Mouse (Mus musculus): ENCODE measurements around the gene Gzmm. TPM values are rescaled to one million over a fixed set of nuclear protein-coding genes. Genes with fewer than 3 reads are reported as not detected.

Gene Gzmm
- total RNA-seq (2021): 1 to 10 TPM; 1.2 to 1.5 TPM

DNA sequence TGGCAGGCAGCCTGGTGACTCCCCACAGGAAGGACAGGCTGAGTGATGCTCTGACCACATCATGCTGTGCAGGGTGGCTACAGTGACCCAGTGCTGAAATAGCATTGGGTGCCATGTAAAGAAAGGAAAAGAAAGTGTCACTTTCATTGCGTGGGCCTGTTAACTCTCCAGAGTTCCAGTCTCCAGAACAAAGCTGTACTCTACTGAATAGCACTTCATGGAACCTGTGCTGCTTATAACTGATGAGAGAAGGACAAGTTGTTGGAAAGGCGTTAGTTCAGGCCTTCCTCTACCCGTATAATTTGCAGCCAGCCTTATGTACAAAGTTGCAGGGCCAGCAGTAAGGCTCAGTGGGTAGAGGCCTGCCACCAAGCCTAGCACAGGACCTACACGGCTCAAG lies at the start of gene Gzmm:
Gzmm (plus strand) TSS at position 301 of the 400 bp plus-strand sequence.
- intact Hi-C loops (cut with DNase I): no loop called here
- DNase-seq (ENCODE audit: extremely low spot score in 1 of 2, low spot score in 2 of 2): no peak

DNA sequence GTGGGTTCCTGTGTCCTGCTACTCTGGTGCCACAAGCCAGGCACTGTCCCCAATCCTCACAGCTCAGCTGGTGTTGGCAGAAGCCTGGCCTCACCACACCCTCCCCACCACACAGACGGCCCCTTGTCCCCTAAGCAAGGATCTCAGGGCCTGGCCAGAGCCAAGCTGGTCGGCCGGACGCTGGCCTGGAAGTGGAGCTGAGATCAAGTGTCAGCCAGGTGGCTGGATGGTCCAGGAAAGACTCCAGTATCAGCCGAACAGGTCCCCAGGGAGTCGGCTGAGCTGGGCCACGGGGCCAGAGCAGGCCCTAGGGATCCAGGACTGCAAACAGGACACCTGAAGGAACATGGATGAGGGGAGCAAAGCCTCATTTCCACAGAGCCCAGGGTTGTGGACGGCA lies 43.1 kb upstream of the Gzmm start, which contains the start of gene Odf3l2:
Odf3l2 (minus strand) TSS at position 28 of the 400 bp plus-strand sequence.
- intact Hi-C loops (cut with DNase I): no loop called here
- DNase-seq (ENCODE audit: extremely low spot score in 1 of 2, low spot score in 2 of 2): no peak

DNA sequence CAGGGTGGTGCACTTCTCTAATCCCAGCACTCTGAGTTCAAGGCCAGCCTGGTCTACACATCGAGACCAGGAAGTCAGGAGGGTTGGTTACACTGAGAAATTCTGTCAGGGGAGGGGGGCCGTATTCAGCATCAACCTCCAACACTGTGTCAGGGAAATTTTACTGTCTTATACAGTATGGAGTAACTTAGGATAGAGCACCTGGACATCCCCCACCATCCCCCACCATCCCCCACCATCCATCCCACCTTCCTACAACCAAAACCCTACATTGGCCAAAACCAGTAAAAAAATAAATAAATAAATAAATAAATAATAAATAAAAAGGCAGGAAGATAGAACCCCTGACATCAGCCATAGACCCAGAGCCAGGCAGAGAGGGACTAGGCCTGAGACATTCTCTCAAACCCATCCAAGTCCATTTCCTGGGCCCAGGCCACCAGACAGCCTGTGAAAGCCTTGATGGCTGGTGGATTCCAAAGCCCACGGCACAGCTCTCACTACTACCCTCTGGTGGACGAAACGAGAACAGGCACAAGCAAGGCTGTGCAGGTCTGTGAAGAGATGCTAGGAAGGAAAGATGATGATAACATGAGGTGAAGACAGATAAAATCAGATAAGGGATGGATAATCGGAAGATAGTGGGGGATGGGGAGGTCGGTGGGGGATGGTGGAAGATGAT lies 39.6 kb upstream of the Gzmm start:
- intact Hi-C loops (cut with DNase I): loop anchor here (2.0 kb wide), 1 partner anchor 54 kb away; no protein-coding TSS in a partner anchor
- DNase-seq (ENCODE audit: extremely low spot score in 1 of 2, low spot score in 2 of 2): peak; percentile 66 to 78

GRCm38 (mm10) chr10:79652789-79653188 lies 36.0 kb upstream of the Gzmm start:
- intact Hi-C loops (cut with DNase I): no loop called here

GRCm38 (mm10) chr10:79654946-79655395 lies 33.8 kb upstream of the Gzmm start:
- peak in 1 of 2 experiments; percentile 71 for DNase-seq (ENCODE audit: extremely low spot score in 1 of 2, low spot score in 2 of 2)
- intact Hi-C loops (cut with DNase I): no loop called here

More at GRCm38 (mm10) chr10:79652789-79653188, 36.0 kb upstream of the Gzmm start:
- DNase-seq (ENCODE audit: extremely low spot score in 1 of 2, low spot score in 2 of 2): no peak

DNA sequence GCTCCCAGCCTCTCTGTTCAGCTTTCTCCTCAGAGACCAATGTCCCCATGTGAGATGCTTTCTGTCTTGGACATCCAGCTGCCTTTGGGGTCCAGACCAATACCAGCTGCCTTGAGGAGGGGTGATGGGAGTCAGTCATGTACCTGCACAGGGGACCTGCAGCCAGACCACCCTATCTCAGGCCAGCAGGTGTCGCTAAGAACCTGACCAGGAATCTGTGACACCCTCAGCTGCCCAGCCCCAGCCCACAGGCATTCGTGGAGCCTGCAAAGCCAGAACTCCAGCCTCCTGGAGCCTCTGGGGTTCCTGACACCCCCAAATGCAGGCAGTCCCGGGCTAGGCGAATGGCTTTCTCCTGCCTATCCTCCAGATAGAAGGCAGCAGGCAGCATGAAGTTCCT lies 30.0 kb upstream of the Gzmm start:
- peak in 1 of 2 experiments; percentile 63 for DNase-seq (ENCODE audit: extremely low spot score in 1 of 2, low spot score in 2 of 2)
- intact Hi-C loops (cut with DNase I): no loop called here

DNA sequence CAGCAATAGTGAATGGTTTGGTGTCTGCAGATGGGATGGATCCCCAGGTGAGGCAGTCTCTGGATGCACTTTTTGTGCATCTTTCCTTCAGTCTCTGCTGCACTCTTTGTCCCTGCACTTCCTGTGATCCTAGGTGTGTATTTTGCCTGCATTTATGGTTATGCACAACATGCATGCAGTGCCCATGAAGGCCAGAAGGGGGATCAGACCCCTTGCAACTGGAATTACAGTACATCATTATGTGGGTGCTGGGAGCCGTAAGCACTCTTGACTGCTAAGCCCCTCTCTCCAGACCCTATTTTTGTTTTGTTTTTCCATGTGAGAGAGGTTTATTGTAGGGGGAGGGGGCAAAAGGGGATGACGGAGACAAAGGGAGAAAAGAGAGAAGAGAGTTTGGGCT lies 28.5 kb upstream of the Gzmm start:
- DNase-seq (ENCODE audit: extremely low spot score in 1 of 2, low spot score in 2 of 2): no peak
- intact Hi-C loops (cut with DNase I): no loop called here

DNA sequence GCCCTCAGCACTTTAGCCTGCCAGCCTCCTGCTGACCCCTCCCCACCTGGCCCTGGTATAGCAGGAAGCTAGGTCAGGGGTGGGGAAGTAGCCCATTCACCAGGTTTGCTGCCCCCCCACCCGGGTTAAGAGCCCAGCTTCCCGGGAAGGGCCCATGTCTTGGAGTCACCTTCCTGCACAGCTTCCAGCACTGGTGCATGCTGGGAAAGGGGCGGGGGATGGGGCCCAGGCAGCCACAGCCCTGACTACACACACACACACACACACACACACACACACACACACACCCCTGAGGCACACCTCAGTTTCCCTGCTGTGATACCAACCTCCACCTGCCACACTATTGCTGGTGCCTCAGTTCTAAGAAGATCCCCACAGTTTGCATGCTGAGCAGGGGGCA lies 27.0 kb upstream of the Gzmm start:
- DNase-seq (ENCODE audit: extremely low spot score in 1 of 2, low spot score in 2 of 2): no peak
- intact Hi-C loops (cut with DNase I): no loop called here

GRCm38 (mm10) chr10:79664131-79664665 lies 24.6 kb upstream of the Gzmm start, which contains the start of gene Madcam1:
Madcam1 (plus strand) TSS chr10:79664559.
- intact Hi-C loops (cut with DNase I): no loop called here

DNA sequence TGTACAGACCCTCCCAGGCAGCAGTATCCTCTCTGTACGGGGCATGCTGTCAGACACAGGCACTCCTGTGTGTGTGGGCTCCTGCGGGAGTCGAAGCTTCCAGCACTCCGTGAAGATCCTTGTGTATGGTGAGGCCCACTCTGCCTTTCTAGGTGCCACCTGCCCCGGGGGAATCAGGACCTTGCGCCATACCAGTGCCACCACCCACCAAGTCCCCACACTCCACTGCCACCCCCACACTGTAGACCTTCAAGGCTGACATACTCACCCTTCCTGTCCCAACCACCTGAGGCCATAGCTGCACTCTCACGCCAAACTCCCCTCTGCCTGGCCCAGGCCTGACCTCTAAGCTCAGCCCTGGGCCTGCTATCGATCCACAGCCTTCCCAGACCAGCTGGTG lies 23.8 kb upstream of the Gzmm start:
- intact Hi-C loops (cut with DNase I): no loop called here
- no peak for DNase-seq (ENCODE audit: extremely low spot score in 1 of 2, low spot score in 2 of 2)

More at GRCm38 (mm10) chr10:79664131-79664665, 24.6 kb upstream of the Gzmm start, which contains the start of gene Madcam1:
- DNase-seq (ENCODE audit: extremely low spot score in 1 of 2, low spot score in 2 of 2): peak in 1 of 2 experiments; percentile 81

GRCm38 (mm10) chr10:79666493-79666892 lies 22.3 kb upstream of the Gzmm start:
- peak in 1 of 2 experiments; percentile 36 for DNase-seq (ENCODE audit: extremely low spot score in 1 of 2, low spot score in 2 of 2)
- intact Hi-C loops (cut with DNase I): no loop called here

DNA sequence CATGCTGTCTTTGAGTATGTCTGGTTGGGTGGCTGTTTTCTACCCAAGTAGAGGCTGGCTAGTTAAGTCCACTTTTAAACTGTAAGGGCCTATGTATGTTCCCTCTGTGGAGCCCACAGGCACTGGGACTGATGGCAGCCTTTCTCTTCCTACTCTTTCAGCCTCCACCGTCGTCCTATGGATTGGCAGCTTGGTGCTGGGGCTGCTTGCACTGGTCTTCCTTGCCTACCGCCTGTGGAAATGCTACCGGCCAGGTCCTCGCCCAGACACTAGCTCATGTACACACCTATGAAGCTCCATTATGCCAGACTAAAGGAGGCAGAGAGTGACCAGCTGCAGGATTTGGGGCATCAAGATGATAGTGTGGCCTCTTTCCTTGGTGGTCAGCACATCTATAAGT lies 20.7 kb upstream of the Gzmm start:
- DNase-seq (ENCODE audit: extremely low spot score in 1 of 2, low spot score in 2 of 2): no peak
- intact Hi-C loops (cut with DNase I): loop anchor here (2.0 kb wide), 1 partner anchor 73 kb away; no protein-coding TSS in a partner anchor

DNA sequence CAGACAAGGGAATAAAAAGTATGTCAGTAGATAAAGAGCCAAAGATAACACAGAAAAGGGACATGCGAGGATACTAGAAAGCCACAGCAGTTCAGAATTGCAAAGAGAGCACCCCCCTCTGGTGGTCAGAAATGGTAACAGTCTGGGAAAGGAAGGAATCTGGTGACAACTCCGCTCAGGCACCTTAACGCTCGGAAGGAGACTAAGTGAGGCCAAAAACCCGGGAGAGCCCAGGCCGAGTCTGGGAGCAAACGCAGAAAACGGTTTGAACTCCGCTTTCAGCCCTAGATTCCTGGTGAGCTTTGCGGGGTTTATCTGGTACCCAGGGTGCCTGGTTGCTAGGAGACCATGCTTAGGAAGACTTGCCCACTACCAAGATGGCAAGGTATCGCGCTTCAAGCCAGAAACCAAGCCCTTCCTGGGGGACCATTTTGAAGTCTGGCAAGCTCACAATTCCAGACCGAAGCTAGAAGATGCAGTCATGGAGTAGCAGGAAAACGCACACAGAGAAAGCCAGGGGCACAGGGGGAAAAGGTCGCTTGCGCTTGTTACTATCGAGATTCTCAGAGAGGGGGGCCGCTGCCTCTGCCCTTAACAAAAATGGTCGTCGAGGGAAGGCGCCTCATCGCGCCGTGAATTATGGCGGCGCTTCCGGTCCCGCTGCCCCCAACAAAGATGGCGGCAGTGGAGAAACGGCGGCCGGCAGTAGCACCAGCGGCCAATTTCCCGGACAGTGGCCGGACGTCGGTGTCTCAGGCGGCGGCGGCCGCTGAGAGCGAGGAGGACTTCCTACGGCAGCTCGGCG lies 19.8 kb upstream of the Gzmm start, which contains the start of gene Tpgs1:
Tpgs1 (plus strand) TSS at position 599 of the 805 bp plus-strand sequence.
- peak; percentile 90 to 92 for DNase-seq (ENCODE audit: extremely low spot score in 1 of 2, low spot score in 2 of 2)
- intact Hi-C loops (cut with DNase I): loop anchor here (2.0 kb wide), 1 partner anchor 74 kb away; no protein-coding TSS in a partner anchor

DNA sequence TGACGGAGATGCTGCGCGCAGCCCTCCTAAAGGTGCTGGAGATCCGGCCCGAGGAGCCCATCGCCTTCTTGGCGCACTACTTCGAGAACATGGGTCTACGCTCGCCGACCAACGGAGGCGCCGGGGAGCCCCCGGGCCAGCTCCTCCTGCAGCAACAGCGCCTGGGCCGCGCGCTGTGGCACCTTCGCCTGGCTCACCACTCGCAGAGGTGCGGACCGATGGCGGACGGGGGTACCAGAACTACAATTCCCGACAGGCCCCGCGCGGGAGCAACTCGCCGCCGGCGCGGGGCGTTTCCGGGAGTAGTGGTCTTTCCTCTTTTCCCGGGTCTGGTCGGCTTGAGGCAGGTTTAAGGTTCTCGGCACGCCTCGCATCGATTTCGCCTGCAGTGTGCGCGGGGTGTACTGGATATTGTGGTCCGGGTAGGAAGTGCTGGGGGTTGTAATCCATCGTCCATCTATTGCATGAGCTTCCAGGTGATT lies 19.2 kb upstream of the Gzmm start:
- intact Hi-C loops (cut with DNase I): loop anchor here (2.0 kb wide), 1 partner anchor 75 kb away; no protein-coding TSS in a partner anchor

DNA sequence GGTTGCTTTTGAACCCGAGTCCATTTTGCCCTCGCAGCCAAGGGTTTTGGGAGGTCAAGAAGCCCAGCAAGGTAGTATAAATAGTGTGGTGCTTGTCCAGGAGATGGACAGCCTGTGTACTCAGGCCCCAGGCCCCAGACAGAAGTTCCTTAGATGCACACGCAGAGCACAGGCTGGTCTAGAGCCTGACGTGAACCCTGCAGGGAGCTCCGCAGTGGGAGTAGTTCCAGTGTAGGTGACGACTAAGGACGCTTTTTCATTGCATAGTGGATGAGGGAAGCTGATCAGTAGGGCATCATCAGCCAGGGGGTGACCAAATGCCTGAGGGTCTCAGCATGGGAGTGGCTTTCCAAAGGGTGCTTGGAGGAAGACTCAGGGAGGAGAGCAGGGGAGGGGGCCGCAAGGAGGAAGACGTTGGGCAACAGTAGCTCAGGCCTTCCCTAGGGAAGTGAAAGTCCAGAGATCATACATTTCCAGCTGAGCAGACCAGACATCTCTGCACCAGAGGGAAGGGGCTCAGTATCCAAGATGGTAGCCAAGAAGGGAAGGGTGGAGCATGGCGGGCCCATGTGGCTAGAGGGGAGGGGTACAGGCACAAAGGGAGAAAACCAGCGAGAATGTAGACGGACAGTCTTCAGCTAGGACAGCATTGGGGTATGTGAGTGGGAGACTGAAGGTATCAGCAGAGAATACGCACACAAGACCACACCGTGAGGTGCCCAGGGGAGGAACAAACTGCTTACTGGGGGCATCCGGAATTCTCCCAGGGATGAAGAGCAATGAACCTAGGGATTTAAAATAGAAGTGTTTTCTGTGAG lies 18.5 kb upstream of the Gzmm start:
- DNase-seq (ENCODE audit: extremely low spot score in 1 of 2, low spot score in 2 of 2): peak in 1 of 2 experiments; percentile 37
- intact Hi-C loops (cut with DNase I): no loop called here

More for the DNA sequence above, 19.2 kb upstream of the Gzmm start:
- peak; percentile 78 to 88 for DNase-seq (ENCODE audit: extremely low spot score in 1 of 2, low spot score in 2 of 2)

- DNase-seq (ENCODE audit: extremely low spot score in 1 of 2, low spot score in 2 of 2): no peak
- intact Hi-C loops (cut with DNase I): no loop called here
Measured at GRCm38 (mm10) chr10:79671396-79672087, 17.3 kb upstream of the Gzmm start.

GRCm38 (mm10) chr10:79672088-79672455 lies 16.7 kb upstream of the Gzmm start:
- no peak for DNase-seq (ENCODE audit: extremely low spot score in 1 of 2, low spot score in 2 of 2)
- intact Hi-C loops (cut with DNase I): no loop called here

DNA sequence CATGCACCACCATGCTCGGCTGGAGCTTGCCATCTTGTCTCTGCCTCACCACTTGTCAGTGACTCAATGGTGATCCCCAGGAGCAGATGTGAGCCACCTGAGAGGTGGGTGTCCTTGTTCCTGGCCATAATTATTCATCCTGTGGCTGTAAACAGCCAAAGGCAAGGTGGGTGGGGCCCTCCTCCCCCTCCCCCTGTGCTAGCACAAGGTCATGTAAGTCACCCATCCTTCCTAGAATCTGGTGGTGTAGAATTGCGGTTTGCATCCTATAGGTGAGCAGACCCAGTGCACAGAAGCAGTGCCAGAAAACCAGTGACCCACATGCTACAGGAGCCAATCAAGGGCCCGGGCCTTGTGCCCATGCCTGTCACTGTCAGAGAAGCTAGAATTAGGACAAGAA lies 15.8 kb upstream of the Gzmm start:
- intact Hi-C loops (cut with DNase I): no loop called here
- no peak for DNase-seq (ENCODE audit: extremely low spot score in 1 of 2, low spot score in 2 of 2)
